Mouse (Mus musculus) stomach, postnatal 0 days (tissue): ENCODE measurements around the gene Lrrc23. TPM values are rescaled to one million over a fixed set of nuclear protein-coding genes. Genes with fewer than 3 reads are reported as not detected.
A peak's percentile ranks its signal among the peaks of the same experiment; 100 is the strongest.

Source experiments
- ATAC-seq: fragments of 200-750 bp; cut with Nextera tagmentation; 2 replicates; pipeline ENCODE4 v1.8.0; 2017; ENCODE audit not compliant: low FRiP score, low TSS enrichment
- DNase-seq: peaks from one replicate; pipeline ENCODE4 v3.0.0-alpha.2; 2016; ENCODE audit warnings: low spot score
- H3K27ac ChIP-seq: fragments of 300-500 bp; sonication (generic); replicated peaks from 2 replicates; pipeline ENCODE4 v1.5.1; 2014; ENCODE audit warnings: mild to moderate bottlenecking, control low read depth
- H3K27me3 ChIP-seq: fragments of 300-500 bp; sonication (generic); 2 replicates; pipeline ENCODE4 v1.6.1; 2014; ENCODE audit warnings: low read length; ENCODE audit not compliant: control insufficient read depth, insufficient read depth
- H3K36me3 ChIP-seq: fragments of 300-500 bp; sonication (generic); 2 replicates; pipeline ENCODE4 v1.6.1; 2014; ENCODE audit warnings: low read length, mixed read lengths; ENCODE audit not compliant: control insufficient read depth, insufficient read depth
- H3K4me1 ChIP-seq: fragments of 300-500 bp; sonication (generic); replicated peaks from 2 replicates; pipeline ENCODE4 v1.6.1; 2014; ENCODE audit warnings: antibody characterized with exemption; ENCODE audit not compliant: control insufficient read depth, insufficient read depth
- H3K4me2 ChIP-seq: fragments of 300-500 bp; sonication (generic); replicated peaks from 2 replicates; pipeline ENCODE4 v1.6.1; 2014; ENCODE audit warnings: low read depth, mild to moderate bottlenecking, control low read depth, moderate library complexity
- H3K4me3 ChIP-seq: fragments of 300-500 bp; sonication (generic); 2 replicates; pipeline ENCODE4 v1.5.1; 2014; ENCODE audit warnings: low read depth, low read length, control low read depth
- H3K9ac ChIP-seq: fragments of 300-500 bp; sonication (generic); 2 replicates; pipeline ENCODE4 v1.6.1; 2014; ENCODE audit warnings: mild to moderate bottlenecking, low read length, control low read depth, mixed read lengths
- H3K9me3 ChIP-seq: fragments of 300-500 bp; sonication (generic); 2 replicates; pipeline ENCODE4 v1.6.1; 2016; ENCODE audit warnings: low read length; ENCODE audit not compliant: control insufficient read depth
- CTCF ChIP-seq: IDR thresholded peaks from 2 replicates; pipeline ENCODE4 v1.5.1; 2016; ENCODE audit warnings: antibody characterized with exemption, low read depth, mild to moderate bottlenecking, moderate library complexity
- EP300 ChIP-seq: optimal IDR thresholded peaks from 2 replicates; pipeline ENCODE3; 2016; ENCODE audit warnings: antibody characterized with exemption
- WGBS: fragments of 180-500 bp; shearing (Covaris S2); extraction: QIAGEN DNeasy Blood & Tissue Kit; methylation state at CpG from one replicate; pipeline ENCODE4 v1.1.7; 2014; 5-methylcytosine and 5-hydroxymethylcytosine counted together
- polyA plus RNA-seq: library from polyadenylated mRNA; unstranded; fragments of >200 nt; fragmentation: Nextera tagmentation; extraction: Ambion mirVana; gene quantifications from 2 replicates; pipeline ENCODE4 v1.2.1, GENCODE M21; 2015

The Lrrc23 gene
- polyA plus RNA-seq, 1 experiment from 2014 or later = 0.19 TPM

- WGBS = 67% methylated on average over 2 of the region's 2 CpGs
- DNase-seq (no peak), ATAC-seq (no peak)
- Histone ChIP-seq H3K4me2 (no peak overlapping the region), H3K9me3 (no peaks in the 10 kb centered on the region), H3K36me3 (peaks cover 9% of the 10 kb centered on the region; the same call in 1 of the 2 replicates), H3K27ac (no peak overlapping the region), H3K4me3 (no peak overlapping the region), H3K4me1 (peaks cover 8% of the 10 kb centered on the region), H3K9ac (no peak overlapping the region), H3K27me3 (no peaks in the 10 kb centered on the region)
- TF ChIP-seq EP300 (no peak), CTCF (no peak)
Measured at GRCm38 (mm10) chr6:124753861-124754260, 25.7 kb downstream of the Lrrc23 start.

GRCm38 (mm10) chr6:124750405-124750804 is 29.1 kb downstream of the Lrrc23 start:
- WGBS = 78% methylated on average over 8 of the region's 8 CpGs
- Histone ChIP-seq H3K4me1 (peaks cover 6% of the 10 kb centered on the region; the same call in 1 of the 2 replicates), H3K36me3 (peaks cover 12% of the 10 kb centered on the region), H3K9ac (no peak overlapping the region), H3K9me3 (no peaks in the 10 kb centered on the region), H3K27me3 (no peaks in the 10 kb centered on the region), H3K4me2 (no peak overlapping the region), H3K4me3 (no peak overlapping the region), H3K27ac (no peak overlapping the region)
- DNase-seq = no peak
- ATAC-seq = no peak
- TF ChIP-seq CTCF = no peak
- no peak for TF ChIP-seq EP300

- Histone ChIP-seq H3K9ac (peak overlapping the region; percentile 90; the same call in 1 of the 2 replicates), H3K4me2 (no peak overlapping the region), H3K27me3 (no peaks in the 10 kb centered on the region), H3K27ac (no peak overlapping the region), H3K9me3 (no peaks in the 10 kb centered on the region), H3K36me3 (peaks cover 23% of the 10 kb centered on the region), H3K4me3 (0 out of 2 replicates have a peak overlapping the region, but pooled peaks have one; percentile 59), H3K4me1 (no peaks in the 10 kb centered on the region; the same call in 1 of the 2 replicates)
- DNase-seq = no peak
- TF ChIP-seq EP300 (no peak), CTCF (no peak)
- ATAC-seq = no peak
- WGBS = 85% methylated on average over 7 of the region's 7 CpGs
Measured at GRCm38 (mm10) chr6:124746654-124747632, 32.6 kb downstream of the Lrrc23 start.

GRCm38 (mm10) chr6:124746296-124746605 is 33.3 kb downstream of the Lrrc23 start:
- ATAC-seq (no peak), DNase-seq (no peak)
- Histone ChIP-seq H3K27ac (peak overlapping the region; percentile 91), H3K9ac (peak overlapping the region; percentile 90), H3K27me3 (no peaks in the 10 kb centered on the region), H3K9me3 (no peaks in the 10 kb centered on the region), H3K4me2 (peak overlapping the region; percentile 100), H3K36me3 (peaks cover 23% of the 10 kb centered on the region), H3K4me3 (peak overlapping the region; percentile 59), H3K4me1 (no peaks in the 10 kb centered on the region; the same call in 1 of the 2 replicates)
- no peak for TF ChIP-seq EP300
- TF ChIP-seq CTCF = no peak
- 26% methylated on average over 8 of the region's 8 CpGs for WGBS

GRCm38 (mm10) chr6:124745490-124746295 is 33.8 kb downstream of the Lrrc23 start:
- Histone ChIP-seq H3K4me1 (no peaks in the 10 kb centered on the region; the same call in 1 of the 2 replicates), H3K9ac (peak overlapping the region; percentile 90), H3K9me3 (no peaks in the 10 kb centered on the region), H3K4me3 (peak overlapping the region; percentile 59), H3K4me2 (peak overlapping the region; percentile 100), H3K36me3 (peaks cover 23% of the 10 kb centered on the region), H3K27ac (peak overlapping the region; percentile 91), H3K27me3 (no peaks in the 10 kb centered on the region)
- WGBS = 2% methylated on average over 75 of the region's 85 CpGs
- TF ChIP-seq EP300 = peak; percentile 80
- peak; percentile 91 for TF ChIP-seq CTCF
- peak; percentile 85 for ATAC-seq
- DNase-seq = peak; percentile 97
